Mouse (Mus musculus) cerebellum, adult 9-10 months (tissue): ENCODE results near the gene Dlat.

ENCODE experiments used
- DNase-seq: peaks from one replicate; pipeline ENCODE4 v3.0.0; 2022

Gene Dlat

DNA sequence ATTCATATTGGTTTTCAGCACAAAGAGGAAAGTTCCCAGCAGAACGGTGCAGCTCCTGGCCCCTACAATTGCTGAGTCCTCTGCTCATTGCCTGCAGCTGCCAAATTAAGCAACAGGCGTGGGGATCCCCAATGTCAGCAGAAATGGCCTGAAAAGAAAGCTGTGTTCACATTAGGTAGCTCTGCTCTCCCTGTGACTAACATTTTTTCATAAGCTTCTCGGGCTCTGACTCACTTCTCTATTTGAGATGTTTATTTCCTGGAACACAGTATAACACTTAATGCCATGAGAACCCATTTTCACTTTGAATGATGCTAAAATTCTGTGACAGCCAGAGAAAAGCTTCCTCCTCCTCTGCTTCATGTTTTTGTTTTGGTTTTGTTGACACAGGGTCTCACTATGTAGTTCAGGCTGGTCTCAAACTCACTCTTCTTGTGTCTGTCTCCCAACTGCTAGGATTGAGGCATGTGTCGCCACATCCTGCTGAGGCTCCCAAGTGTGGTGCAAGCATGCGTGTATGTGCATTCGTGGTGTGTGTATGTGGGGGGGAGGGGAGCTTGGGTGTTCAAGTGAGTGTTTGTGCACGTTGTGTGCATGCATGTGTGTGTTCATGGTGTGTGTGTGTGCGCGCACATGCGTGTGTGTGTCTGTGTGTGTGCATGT lies 68.6 kb downstream of the Dlat start:
- DNase-seq, result no peak

DNA sequence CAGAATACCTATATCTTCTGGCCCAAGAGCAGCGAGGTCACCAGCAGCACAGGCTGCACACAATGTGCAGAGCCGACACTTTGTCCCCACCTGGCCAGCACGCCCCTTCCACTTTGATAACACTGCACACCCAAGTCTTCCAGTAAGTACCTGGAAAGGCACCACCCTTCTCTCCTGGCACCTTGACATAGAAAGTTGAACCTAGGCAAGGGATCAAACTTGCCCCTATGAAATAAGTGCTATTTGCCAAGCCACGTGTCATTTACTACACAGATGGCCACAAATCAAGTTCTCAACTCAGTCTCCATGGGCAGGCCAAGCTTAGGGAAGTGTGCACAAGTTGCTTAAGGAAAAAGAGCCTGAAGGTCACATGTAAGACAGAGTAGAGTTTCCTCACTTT lies 72.6 kb downstream of the Dlat start:
- DNase-seq, result no peak

DNA sequence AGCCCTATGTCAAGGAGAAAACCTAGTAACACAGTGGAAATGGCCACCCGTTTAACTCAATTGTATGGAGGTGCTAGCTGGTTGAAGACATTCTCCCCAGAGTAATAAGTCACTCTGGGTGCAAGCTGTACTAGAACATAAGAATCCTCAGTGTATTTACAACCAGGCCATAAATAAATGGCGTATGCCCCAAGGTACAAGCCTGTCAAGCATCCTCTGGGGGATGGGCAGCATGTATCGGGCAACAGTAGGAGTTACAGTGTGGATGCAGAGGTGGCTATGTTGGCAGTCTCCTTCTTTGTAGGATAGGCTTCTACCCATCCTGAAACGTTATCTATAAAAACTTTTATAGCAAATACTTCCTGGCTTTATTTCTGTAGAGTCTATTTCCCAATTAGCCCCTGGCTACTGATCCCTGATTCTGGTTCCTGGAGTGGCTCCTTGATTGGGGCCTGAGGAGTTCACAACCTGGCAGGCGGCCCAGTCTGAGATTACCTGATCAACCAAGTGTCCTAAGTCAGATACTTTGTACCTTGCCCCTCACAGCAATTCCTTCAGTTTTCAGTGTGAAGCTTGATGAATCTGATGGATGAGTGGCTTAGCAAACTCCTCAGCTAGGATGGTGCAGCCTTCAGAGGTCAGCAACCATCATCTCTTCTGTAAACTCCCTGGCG lies 74.3 kb downstream of the Dlat start:
- no peak for DNase-seq
